Mouse (Mus musculus): Measurements from ENCODE around the gene Syt7. TPM values are rescaled to one million over a fixed set of nuclear protein-coding genes. Genes with fewer than 3 reads are reported as not detected.

Syt7 gene
- polyA plus RNA-seq (2015; fragmentation: Nextera tagmentation; extraction: Ambion mirVana): 8.8 and 10.3 TPM in 2 replicates

GRCm38 (mm10) chr19:10388615-10389313 is at the start of gene Syt7:
Syt7 (plus strand) TSS chr19:10389090.
- Histone ChIP-seq H3K27me3 (replicated peaks; ENCODE audit: control insufficient read depth, insufficient read depth, low read length) (no peaks in the 10 kb centered on the region), H3K36me3 (ENCODE audit: control insufficient read depth, insufficient read depth, low read length) (no peaks in the 10 kb centered on the region), H3K4me1 (ENCODE audit: control insufficient read depth, insufficient read depth, low read depth, low read length) (peaks cover 26% of the 10 kb centered on the region), H3K27ac (ENCODE audit: low read depth, low read length) (peak within 1 kb of the TSS; percentile 70), H3K9ac (ENCODE audit: low read depth, low read length) (peak within 1 kb of the TSS; percentile 86), H3K4me3 (ENCODE audit: low read length) (peak within 1 kb of the TSS; percentile 86), H3K9me3 (ENCODE audit: control insufficient read depth, low read length) (no peaks in the 10 kb centered on the region), H3K4me2 (ENCODE audit: low read length) (peak within 1 kb of the TSS; percentile 75)
- under 1% methylated on average over 69 of the region's 78 CpGs for WGBS
- peak; percentile 78 for ATAC-seq

- no peak for ATAC-seq
- Histone ChIP-seq H3K4me1 (ENCODE audit: control insufficient read depth, insufficient read depth, low read depth, low read length) (peaks cover 15% of the 10 kb centered on the region), H3K4me2 (ENCODE audit: low read length) (no peak overlapping the region), H3K9me3 (ENCODE audit: control insufficient read depth, low read length) (no peaks in the 10 kb centered on the region), H3K27ac (ENCODE audit: low read depth, low read length) (no peak overlapping the region), H3K27me3 (replicated peaks; ENCODE audit: control insufficient read depth, insufficient read depth, low read length) (no peaks in the 10 kb centered on the region), H3K4me3 (ENCODE audit: low read length) (no peak overlapping the region), H3K36me3 (ENCODE audit: control insufficient read depth, insufficient read depth, low read length) (no peaks in the 10 kb centered on the region), H3K9ac (ENCODE audit: low read depth, low read length) (peak overlapping the region; percentile 9; the same call in 1 of the 2 replicates)
- 5% methylated on average over 5 of the region's 5 CpGs for WGBS
These were observed 49.6 kb upstream of the Syt7 start for GRCm38 (mm10) chr19:10339271-10339670.

- Histone ChIP-seq H3K4me1 (ENCODE audit: control insufficient read depth, insufficient read depth, low read depth, low read length) (peaks cover 15% of the 10 kb centered on the region), H3K27ac (ENCODE audit: low read depth, low read length) (no peak overlapping the region), H3K27me3 (replicated peaks; ENCODE audit: control insufficient read depth, insufficient read depth, low read length) (no peaks in the 10 kb centered on the region), H3K4me3 (ENCODE audit: low read length) (no peak overlapping the region), H3K36me3 (ENCODE audit: control insufficient read depth, insufficient read depth, low read length) (no peaks in the 10 kb centered on the region), H3K4me2 (ENCODE audit: low read length) (no peak overlapping the region), H3K9me3 (ENCODE audit: control insufficient read depth, low read length) (no peaks in the 10 kb centered on the region), H3K9ac (ENCODE audit: low read depth, low read length) (no peak overlapping the region)
- 47% methylated on average over 5 of the region's 5 CpGs for WGBS
- no peak for ATAC-seq
These were observed 48.2 kb upstream of the Syt7 start for GRCm38 (mm10) chr19:10340661-10341060.

DNA sequence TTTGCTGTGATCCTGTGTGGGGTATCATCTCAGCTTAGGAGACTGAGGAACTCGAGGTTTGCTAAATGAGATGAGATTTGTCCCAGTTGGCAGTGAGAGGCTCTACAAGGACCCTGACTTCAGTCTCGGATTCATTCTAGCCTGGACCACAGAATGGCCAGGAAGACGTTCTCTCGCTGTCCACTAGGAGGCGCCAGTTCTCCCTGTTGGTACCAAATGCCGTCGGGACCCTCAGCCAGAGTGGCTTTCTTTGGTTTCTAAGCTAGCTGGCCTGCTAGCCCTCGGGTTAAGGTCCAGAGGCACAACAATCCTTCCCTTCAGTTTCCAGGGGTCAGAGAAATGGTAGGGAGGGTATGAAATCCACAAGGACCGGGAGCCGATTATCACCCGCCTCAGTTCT is 47.7 kb upstream of the Syt7 start:
- no peaks in the 10 kb centered on the region for H3K9me3 ChIP-seq (ENCODE audit: control insufficient read depth, low read length)
- H3K36me3 ChIP-seq (ENCODE audit: control insufficient read depth, insufficient read depth, low read length): no peaks in the 10 kb centered on the region
- H3K9ac ChIP-seq (ENCODE audit: low read depth, low read length): no peak overlapping the region
- H3K4me2 ChIP-seq (ENCODE audit: low read length): no peak overlapping the region
- ATAC-seq: peak; percentile 5; the same call in 1 of the 2 replicates
- no peak overlapping the region; the same call in 1 of the 2 replicates for H3K27ac ChIP-seq (ENCODE audit: low read depth, low read length)
- H3K27me3 ChIP-seq (replicated peaks; ENCODE audit: control insufficient read depth, insufficient read depth, low read length): no peaks in the 10 kb centered on the region
- H3K4me3 ChIP-seq (ENCODE audit: low read length): no peak overlapping the region
- WGBS: 16% methylated on average over 11 of the region's 11 CpGs
- H3K4me1 ChIP-seq (ENCODE audit: control insufficient read depth, insufficient read depth, low read depth, low read length): peaks cover 15% of the 10 kb centered on the region

GRCm38 (mm10) chr19:10341817-10342439 is 47.0 kb upstream of the Syt7 start:
- Histone ChIP-seq H3K4me2 (ENCODE audit: low read length) (0 out of 2 replicates have a peak overlapping the region, but pooled peaks have one; percentile 6), H3K27ac (ENCODE audit: low read depth, low read length) (peak overlapping the region; percentile 37), H3K36me3 (ENCODE audit: control insufficient read depth, insufficient read depth, low read length) (no peaks in the 10 kb centered on the region), H3K9me3 (ENCODE audit: control insufficient read depth, low read length) (no peaks in the 10 kb centered on the region), H3K9ac (ENCODE audit: low read depth, low read length) (no peak overlapping the region), H3K4me1 (ENCODE audit: control insufficient read depth, insufficient read depth, low read depth, low read length) (peaks cover 15% of the 10 kb centered on the region), H3K27me3 (replicated peaks; ENCODE audit: control insufficient read depth, insufficient read depth, low read length) (no peaks in the 10 kb centered on the region), H3K4me3 (ENCODE audit: low read length) (no peak overlapping the region)
- peak; percentile 78 for ATAC-seq
- WGBS: 16% methylated on average over 12 of the region's 12 CpGs

DNA sequence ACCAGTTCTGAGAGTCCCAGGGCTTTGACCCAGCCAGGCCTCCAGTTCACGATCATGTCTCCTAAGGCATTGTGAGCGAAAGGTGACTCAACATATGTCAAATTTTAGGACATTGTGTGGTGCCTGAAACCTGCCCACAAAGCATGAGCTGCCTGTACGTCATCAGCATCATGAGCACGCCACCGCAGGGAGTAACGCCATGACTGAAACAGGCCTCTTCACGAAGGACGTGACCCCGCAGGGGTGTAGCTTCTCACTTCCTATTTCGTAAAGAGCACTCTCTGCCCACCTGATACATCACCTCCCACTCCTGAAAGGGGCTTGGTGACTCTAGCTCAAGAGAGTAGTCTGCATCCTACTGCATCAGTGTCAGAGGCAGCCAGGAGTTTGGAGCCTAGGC is 45.0 kb upstream of the Syt7 start:
- no peak overlapping the region for H3K4me2 ChIP-seq (ENCODE audit: low read length)
- H3K27me3 ChIP-seq (replicated peaks; ENCODE audit: control insufficient read depth, insufficient read depth, low read length): no peaks in the 10 kb centered on the region
- H3K36me3 ChIP-seq (ENCODE audit: control insufficient read depth, insufficient read depth, low read length): no peaks in the 10 kb centered on the region
- no peak overlapping the region for H3K27ac ChIP-seq (ENCODE audit: low read depth, low read length)
- no peak for ATAC-seq
- 86% methylated on average over 10 of the region's 10 CpGs for WGBS
- H3K9me3 ChIP-seq (ENCODE audit: control insufficient read depth, low read length): no peaks in the 10 kb centered on the region
- H3K9ac ChIP-seq (ENCODE audit: low read depth, low read length): no peak overlapping the region
- peaks cover 15% of the 10 kb centered on the region for H3K4me1 ChIP-seq (ENCODE audit: control insufficient read depth, insufficient read depth, low read depth, low read length)
- H3K4me3 ChIP-seq (ENCODE audit: low read length): no peak overlapping the region

DNA sequence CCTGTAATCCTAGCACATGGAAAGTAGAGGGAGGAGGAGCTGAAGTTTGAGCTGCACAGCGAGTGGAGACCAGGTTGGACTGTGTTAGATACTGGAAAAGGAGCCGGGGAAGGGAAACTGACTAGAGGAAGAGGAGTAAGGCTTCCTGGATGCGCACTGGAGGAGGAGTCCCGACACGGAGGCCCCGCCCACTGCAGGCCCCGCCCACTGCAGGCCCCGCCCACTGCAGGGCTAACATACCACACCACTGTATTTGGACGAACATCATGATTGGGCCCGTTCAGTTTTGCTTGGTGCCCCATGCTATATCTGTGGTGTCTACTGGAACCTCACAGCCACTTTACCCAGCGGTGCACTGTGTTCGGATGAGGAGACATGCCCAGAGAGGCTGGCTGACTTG is 43.2 kb upstream of the Syt7 start:
- H3K4me2 ChIP-seq (ENCODE audit: low read length): no peak overlapping the region
- no peaks in the 10 kb centered on the region for H3K27me3 ChIP-seq (replicated peaks; ENCODE audit: control insufficient read depth, insufficient read depth, low read length)
- WGBS: 44% methylated on average over 12 of the region's 12 CpGs
- H3K9ac ChIP-seq (ENCODE audit: low read depth, low read length): no peak overlapping the region
- no peaks in the 10 kb centered on the region for H3K9me3 ChIP-seq (ENCODE audit: control insufficient read depth, low read length)
- H3K36me3 ChIP-seq (ENCODE audit: control insufficient read depth, insufficient read depth, low read length): no peaks in the 10 kb centered on the region
- H3K4me1 ChIP-seq (ENCODE audit: control insufficient read depth, insufficient read depth, low read depth, low read length): peaks cover 10% of the 10 kb centered on the region
- peak; percentile 22; the same call in 1 of the 2 replicates for ATAC-seq
- H3K27ac ChIP-seq (ENCODE audit: low read depth, low read length): no peak overlapping the region
- no peak overlapping the region for H3K4me3 ChIP-seq (ENCODE audit: low read length)

DNA sequence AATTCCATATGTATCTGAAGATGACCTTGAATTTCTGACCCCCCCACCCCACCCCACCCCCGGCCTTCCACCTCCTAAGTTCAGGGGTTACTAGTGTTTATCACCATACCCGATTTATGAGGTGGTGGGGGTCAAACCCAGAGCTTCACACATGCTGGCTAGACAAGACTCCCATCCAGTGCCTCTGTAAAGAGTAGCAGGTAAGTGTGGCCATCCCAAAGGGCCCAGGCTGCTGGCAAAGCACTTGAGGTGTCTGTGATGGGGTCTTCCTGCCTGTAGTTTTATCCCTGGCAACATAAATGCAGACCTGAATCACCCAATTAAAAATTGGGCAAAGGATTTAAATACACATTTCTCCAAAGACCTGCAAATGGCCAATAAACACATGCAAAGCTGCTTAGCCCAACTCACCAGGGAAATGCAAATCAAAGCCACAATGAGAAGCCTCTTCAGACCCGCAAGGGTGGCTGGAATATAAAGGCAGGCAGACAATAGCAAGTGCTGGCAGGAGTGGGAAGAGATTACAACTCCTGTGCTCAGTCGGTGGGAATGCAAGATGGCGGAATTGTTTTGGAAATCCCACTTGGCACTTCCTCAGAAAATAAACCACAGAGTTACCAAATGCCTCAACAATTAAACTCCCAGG is 41.1 kb upstream of the Syt7 start:
- Histone ChIP-seq H3K4me1 (ENCODE audit: control insufficient read depth, insufficient read depth, low read depth, low read length) (no peaks in the 10 kb centered on the region), H3K27ac (ENCODE audit: low read depth, low read length) (no peak overlapping the region), H3K4me2 (ENCODE audit: low read length) (no peak overlapping the region), H3K4me3 (ENCODE audit: low read length) (no peak overlapping the region), H3K36me3 (ENCODE audit: control insufficient read depth, insufficient read depth, low read length) (no peaks in the 10 kb centered on the region), H3K27me3 (replicated peaks; ENCODE audit: control insufficient read depth, insufficient read depth, low read length) (no peaks in the 10 kb centered on the region), H3K9me3 (ENCODE audit: control insufficient read depth, low read length) (no peaks in the 10 kb centered on the region), H3K9ac (ENCODE audit: low read depth, low read length) (no peak overlapping the region)
- ATAC-seq: no peak
- 45% methylated on average over 5 of the region's 5 CpGs for WGBS

- Histone ChIP-seq H3K4me1 (ENCODE audit: control insufficient read depth, insufficient read depth, low read depth, low read length) (peaks cover 5% of the 10 kb centered on the region; the same call in 1 of the 2 replicates), H3K27ac (ENCODE audit: low read depth, low read length) (no peak overlapping the region), H3K4me3 (ENCODE audit: low read length) (no peak overlapping the region), H3K36me3 (ENCODE audit: control insufficient read depth, insufficient read depth, low read length) (no peaks in the 10 kb centered on the region), H3K4me2 (ENCODE audit: low read length) (no peak overlapping the region), H3K9ac (ENCODE audit: low read depth, low read length) (no peak overlapping the region), H3K9me3 (ENCODE audit: control insufficient read depth, low read length) (no peaks in the 10 kb centered on the region), H3K27me3 (replicated peaks; ENCODE audit: control insufficient read depth, insufficient read depth, low read length) (no peaks in the 10 kb centered on the region)
- WGBS: 89% methylated on average over 7 of the region's 7 CpGs
- no peak for ATAC-seq
These were observed 36.7 kb upstream of the Syt7 start for GRCm38 (mm10) chr19:10352218-10352617.

Data from hindbrain, embryonic 16.5 days (tissue).